Comparison of ENCODE assay signal across 8 mouse cellular contexts in the genomic region with DNA sequence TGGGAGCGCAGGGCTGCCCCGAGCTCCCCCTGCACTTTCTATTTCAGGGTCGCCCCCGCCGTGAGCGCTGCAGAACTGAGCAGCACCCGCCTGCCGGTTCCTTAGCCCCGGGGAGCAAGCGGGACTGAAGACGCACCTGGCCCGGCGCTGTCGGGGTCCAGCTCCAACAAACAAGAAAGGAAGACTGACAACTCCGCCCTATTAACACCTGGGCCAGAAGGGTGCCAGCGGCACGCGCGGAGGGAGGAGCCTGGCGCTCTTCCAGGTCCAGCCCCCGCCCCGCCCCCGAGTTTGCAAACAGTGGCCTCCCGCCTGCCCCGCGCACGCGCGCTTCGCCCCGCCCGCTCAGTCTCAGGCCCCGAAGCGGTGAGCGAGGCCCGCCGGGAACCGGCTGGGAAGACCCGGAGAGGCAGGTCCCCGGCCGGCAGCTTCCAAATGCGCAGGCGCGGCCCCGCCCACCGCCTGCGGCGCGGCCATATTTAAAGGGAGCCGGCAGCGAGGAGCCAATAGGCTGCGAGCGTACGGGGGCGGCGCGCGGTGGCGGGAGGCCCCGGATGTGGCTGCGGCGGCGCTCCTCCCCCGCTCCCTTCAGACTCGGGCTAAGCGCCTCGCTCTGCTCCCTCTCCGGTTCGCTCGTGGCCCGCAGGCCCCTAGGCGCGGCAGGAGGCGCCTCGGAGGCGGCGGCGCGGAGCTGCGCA. TPM values are rescaled to one million over a fixed set of nuclear protein-coding genes. Genes with fewer than 3 reads are reported as not detected.
DNase-seq lines count a peak whose midpoint lies in the region; ATAC-seq lines count a peak whose summit lies in the region.

A gene (plus strand): TSS at position 587 of the 698 bp plus-strand sequence.

- peaks cover 10% of the 10 kb centered on the region for H3K36me3 ChIP-seq in hindbrain, embryonic 11.5 days (ENCODE audit: control insufficient read depth, insufficient read depth, low read length)

- ATAC-seq in hindbrain, embryonic 11.5 days (ENCODE audit: low FRiP score), result peak; percentile 96

- WGBS in hindbrain, embryonic 11.5 days, result under 1% methylated on average over 51 of the region's 80 CpGs

- peak within 1 kb of the TSS; percentile 96 for H3K9ac ChIP-seq in hindbrain, embryonic 11.5 days (ENCODE audit: low read depth, low read length)

- H3K4me3 ChIP-seq in hindbrain, embryonic 11.5 days (ENCODE audit: low read depth, low read length), result peak within 1 kb of the TSS; percentile 100

- peak within 1 kb of the TSS; percentile 93 for H3K4me2 ChIP-seq in hindbrain, embryonic 11.5 days (replicated peaks; ENCODE audit: low read depth, low read length)

- peak; percentile 99 for DNase-seq in MN1 (ENCODE audit: low spot score)
- peak; percentile 99 for DNase-seq in cerebellum, adult 9-10 months
- peak; percentile 96 to 99 for DNase-seq in frontal cortex, adult 2 months (ENCODE audit: extremely low spot score in 1 of 2, low spot score in 1 of 2)
- peak; percentile 100 for DNase-seq in hindbrain, embryonic 11.5 days (ENCODE audit: low spot score)
- peak; percentile 98 to 99 for DNase-seq in layer of hippocampus, postnatal 10 days (ENCODE audit: low spot score in 2 of 2)
- peak; percentile 98 for DNase-seq in lung, postnatal 10 days
- peak; percentile 100 for DNase-seq in ovary, postnatal 36 days (ENCODE audit: low spot score)
- DNase-seq in thymus, postnatal 25 days, result peak; percentile 100

- peaks cover 24% of the 10 kb centered on the region for H3K4me1 ChIP-seq in hindbrain, embryonic 11.5 days (replicated peaks; ENCODE audit: control insufficient read depth, insufficient read depth, low read length)

- peak within 1 kb of the TSS; percentile 95 for H3K27ac ChIP-seq in hindbrain, embryonic 11.5 days (ENCODE audit: low read depth, low read length)

- H3K27me3 ChIP-seq in hindbrain, embryonic 11.5 days (ENCODE audit: control insufficient read depth, insufficient read depth, low read length), result peaks cover 6% of the 10 kb centered on the region

- H3K9me3 ChIP-seq in hindbrain, embryonic 11.5 days (ENCODE audit: control insufficient read depth, low read length), result no peaks in the 10 kb centered on the region

RNA-seq across cellular contexts. Expression of the gene that starts here (rescaled TPM):
- 85.2 and 88.4 TPM in 2 replicates for polyA plus RNA-seq in frontal cortex, adult 2 months (2012; rRNA removed)
- polyA plus RNA-seq in hindbrain, embryonic 11.5 days (2014; fragmentation: Nextera tagmentation; extraction: Ambion mirVana), result 13.5 and 14.6 TPM in 2 replicates
- total RNA-seq in layer of hippocampus, postnatal 10 days (2021), result 100 to 1,000 TPM; 129 to 134 TPM

Comparison
In these comparisons a context has a peak if more than half of its experiments do, and no peak if none do; other contexts are left out.
1. Peak in every context shown above with its lines: DNase-seq, ATAC-seq, H3K4me3 ChIP-seq and H3K27ac ChIP-seq.